Mouse (Mus musculus) thymus, adult 2 months (tissue): ENCODE measurements around the gene Ica1l.

ENCODE experiments used
- CTCF ChIP-seq: fragments of 200-500 bp; IDR thresholded peaks from 2 replicates; pipeline ENCODE4 v1.5.1; 2012; ENCODE audit warnings: mild to moderate bottlenecking, control low read depth, low read length, moderate library complexity, borderline replicate concordance; ENCODE audit not compliant: control insufficient read depth, poor library complexity, insufficient read depth; ENCODE audit errors: extremely low read depth
- POLR2A ChIP-seq: fragments of 200-500 bp; IDR thresholded peaks from 2 replicates; pipeline ENCODE4 v1.6.1; 2012; ENCODE audit warnings: mild to moderate bottlenecking, low read length, control low read depth, moderate library complexity; ENCODE audit not compliant: control insufficient read depth, poor library complexity, insufficient read depth; ENCODE audit errors: extremely low read depth

GRCm38 (mm10) chr1:59966171-59966785, 76.7 kb downstream of the Ica1l start:
- no peak for TF ChIP-seq POLR2A
- no peak for TF ChIP-seq CTCF
